Mouse (Mus musculus): ENCODE data around the gene Med27. TPM values are rescaled to one million over a fixed set of nuclear protein-coding genes. Genes with fewer than 3 reads are reported as not detected.

The Med27 gene
- total RNA-seq, 2 experiments from 2014 or later, result 35.8 to 39.6 TPM

- DNase-seq (ENCODE audit: low spot score in 2 of 2), result no peak
Measured at GRCm38 (mm10) chr2:29391086-29391485, 44.5 kb downstream of the Med27 start.

DNA sequence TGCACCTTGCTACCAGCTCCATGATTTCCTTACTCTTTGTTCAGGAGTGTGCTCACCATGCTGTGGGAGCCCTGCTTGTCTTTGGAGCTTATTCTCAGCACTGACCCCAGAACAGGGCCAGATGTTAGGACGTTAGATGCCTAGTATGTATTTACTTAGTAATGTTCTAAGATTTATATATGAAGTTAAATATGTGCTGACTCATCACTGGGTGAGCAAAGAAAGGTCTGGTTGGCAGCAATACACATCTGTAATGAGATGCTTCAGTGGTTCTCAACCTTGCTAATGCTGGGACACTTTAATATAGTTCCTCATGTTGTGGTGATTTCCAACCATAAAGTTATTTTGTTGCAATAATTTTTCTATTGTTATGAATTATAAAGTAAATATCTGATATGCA is 45.4 kb downstream of the Med27 start:
- DNase-seq (ENCODE audit: low spot score in 2 of 2), result no peak

- peak; percentile 67 to 81 for DNase-seq (ENCODE audit: low spot score in 2 of 2)
Measured at GRCm38 (mm10) chr2:29400234-29400633, 53.6 kb downstream of the Med27 start.

- DNase-seq (ENCODE audit: low spot score in 2 of 2), result no peak
Measured at GRCm38 (mm10) chr2:29400812-29401211, 54.2 kb downstream of the Med27 start.

- no peak for DNase-seq (ENCODE audit: low spot score in 2 of 2)
Measured at GRCm38 (mm10) chr2:29401868-29402267, 55.2 kb downstream of the Med27 start.

DNA sequence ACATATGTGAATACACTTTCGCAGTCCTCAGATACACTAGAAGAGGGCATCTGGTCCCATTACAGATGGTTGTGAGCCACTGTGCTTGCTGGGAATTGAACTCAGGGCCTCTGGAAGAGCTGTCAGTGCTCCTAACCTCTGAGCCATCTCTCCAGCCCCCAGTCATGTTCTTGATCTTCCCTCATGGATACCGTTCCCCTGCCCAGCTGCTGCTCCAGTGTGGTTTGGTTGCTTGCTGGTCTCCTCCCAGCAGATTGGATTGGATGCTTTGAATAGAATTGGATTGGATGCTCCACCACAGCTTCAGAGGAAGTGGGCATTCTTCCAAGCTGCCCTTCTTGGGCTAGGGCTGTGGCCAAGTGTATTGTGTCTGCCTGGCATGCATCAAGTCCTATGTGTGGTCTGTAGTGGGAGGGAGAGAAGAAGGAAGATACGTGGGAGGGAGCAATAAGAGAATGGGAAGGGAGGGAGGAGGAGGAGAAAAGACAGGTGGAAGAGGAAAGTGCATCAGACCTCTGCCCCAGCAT is 56.0 kb downstream of the Med27 start:
- no peak for DNase-seq (ENCODE audit: low spot score in 2 of 2)

DNA sequence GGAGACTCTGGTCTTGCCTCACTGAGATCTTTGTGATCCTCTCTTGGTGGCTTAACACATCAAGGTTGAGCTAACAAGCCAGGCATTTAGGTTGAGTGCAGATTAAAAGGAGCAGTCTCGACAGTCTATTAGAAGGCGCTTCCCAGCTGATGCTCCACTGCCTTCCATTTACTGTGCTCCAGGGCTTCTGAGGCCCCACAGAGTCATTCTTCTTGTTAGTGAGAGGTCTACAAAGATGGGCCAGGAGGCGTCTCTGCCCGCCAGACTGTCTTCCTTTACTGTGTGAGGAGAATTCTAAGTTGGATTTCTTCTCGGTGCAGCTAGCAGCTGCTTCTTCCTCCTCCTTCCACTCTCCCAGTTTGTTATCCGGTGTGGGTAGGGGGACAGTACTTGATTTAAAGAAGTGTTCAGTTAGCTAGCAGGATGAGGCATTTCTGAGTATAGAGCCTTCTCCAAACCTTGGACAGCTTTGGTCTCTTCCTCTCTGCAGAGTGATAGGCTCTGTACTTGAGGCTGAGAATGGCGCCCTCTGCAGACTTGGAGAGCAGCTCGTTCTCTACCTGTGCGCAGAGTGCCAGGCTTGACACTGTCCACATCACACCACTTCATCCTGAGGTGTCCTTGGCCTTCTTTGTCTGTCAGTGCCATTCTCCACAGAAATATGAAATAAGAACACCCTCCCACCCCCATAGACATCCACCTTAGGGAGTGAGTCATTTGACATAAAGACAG is 57.3 kb downstream of the Med27 start:
- DNase-seq (ENCODE audit: low spot score in 2 of 2), result no peak

DNA sequence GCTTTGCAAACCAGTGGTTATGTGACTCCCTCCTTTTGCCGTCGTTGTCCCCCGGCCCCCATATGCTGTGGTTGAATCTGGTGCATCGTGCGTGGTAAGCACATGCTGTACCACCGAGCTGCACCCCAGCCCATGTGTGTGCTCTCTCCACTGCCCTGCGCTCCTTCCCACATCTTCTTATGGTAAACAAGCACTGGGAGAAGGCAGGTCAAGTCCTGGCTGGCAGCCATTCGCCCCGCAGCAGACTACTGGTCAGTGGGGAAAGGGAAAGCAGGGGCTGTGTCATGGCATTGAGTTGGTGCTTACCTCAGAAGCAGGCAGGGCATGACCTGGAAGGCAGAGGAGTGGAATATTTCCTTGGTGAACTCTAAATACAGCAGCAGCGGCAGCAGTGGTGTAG is 58.3 kb downstream of the Med27 start:
- no peak for DNase-seq (ENCODE audit: low spot score in 2 of 2)

DNA sequence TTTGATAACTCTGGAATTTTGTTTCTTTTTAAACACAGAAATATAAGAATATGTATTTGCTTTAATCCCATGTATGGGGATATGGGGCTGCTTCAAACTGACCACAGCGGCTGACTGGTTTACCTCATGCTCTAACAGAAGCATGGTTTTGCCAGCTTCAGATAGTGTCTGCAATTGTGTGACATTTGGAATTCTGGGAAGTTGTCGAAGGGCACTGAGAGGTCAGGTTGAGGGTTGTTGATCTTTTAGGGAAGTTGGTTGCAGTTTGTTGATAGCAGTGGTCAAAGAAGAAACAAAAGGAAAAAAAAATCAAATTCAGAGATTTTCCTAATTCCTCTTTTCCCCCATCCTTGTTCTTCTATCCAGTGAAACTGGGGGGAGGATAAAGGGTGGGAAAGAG is 59.2 kb downstream of the Med27 start:
- DNase-seq (ENCODE audit: low spot score in 2 of 2), result no peak

DNA sequence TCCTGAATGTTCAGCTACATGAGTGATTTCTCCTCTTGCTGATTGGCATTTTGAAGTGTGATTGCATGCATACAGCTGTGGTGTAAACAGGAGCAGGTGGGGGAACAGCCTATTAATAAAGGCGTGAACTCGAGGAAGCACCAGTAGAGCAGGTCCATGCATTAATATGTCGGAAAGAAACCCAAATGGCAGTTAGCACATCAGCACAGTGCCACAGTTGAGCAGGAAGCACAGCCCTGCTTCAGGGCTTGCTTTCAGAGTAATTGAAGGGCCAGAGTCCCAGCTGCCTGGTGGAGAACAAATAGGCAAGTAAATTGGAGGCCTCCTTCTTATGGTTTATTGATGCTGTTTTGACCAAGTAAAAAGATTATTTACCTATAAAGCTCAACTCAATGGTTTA is 60.7 kb downstream of the Med27 start:
- no peak for DNase-seq (ENCODE audit: low spot score in 2 of 2)

GRCm38 (mm10) chr2:29407764-29408163 is 61.1 kb downstream of the Med27 start:
- no peak for DNase-seq (ENCODE audit: low spot score in 2 of 2)

DNA sequence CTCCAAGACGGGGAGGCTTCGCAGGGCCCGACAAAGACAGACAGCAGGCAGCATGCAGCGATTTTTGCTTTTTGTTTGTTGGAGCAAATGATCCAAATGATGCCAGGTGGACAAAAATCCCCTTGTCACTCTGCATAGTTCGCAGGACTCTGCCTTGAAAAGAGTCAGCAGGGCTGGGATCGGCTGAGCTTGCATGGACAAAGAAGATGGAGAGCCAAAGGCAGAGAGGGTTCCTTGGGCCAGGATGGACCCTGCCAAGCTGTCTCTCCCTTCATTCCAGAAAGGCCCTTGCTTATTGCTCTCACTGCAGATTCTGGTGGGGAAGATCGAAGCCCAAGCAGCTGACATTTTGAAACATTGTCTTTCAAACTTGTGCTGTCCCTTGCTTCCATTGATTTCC is 64.3 kb downstream of the Med27 start:
- DNase-seq (ENCODE audit: low spot score in 2 of 2), result no peak

GRCm38 (mm10) chr2:29412458-29412857 is 65.8 kb downstream of the Med27 start:
- DNase-seq (ENCODE audit: low spot score in 2 of 2), result no peak

DNA sequence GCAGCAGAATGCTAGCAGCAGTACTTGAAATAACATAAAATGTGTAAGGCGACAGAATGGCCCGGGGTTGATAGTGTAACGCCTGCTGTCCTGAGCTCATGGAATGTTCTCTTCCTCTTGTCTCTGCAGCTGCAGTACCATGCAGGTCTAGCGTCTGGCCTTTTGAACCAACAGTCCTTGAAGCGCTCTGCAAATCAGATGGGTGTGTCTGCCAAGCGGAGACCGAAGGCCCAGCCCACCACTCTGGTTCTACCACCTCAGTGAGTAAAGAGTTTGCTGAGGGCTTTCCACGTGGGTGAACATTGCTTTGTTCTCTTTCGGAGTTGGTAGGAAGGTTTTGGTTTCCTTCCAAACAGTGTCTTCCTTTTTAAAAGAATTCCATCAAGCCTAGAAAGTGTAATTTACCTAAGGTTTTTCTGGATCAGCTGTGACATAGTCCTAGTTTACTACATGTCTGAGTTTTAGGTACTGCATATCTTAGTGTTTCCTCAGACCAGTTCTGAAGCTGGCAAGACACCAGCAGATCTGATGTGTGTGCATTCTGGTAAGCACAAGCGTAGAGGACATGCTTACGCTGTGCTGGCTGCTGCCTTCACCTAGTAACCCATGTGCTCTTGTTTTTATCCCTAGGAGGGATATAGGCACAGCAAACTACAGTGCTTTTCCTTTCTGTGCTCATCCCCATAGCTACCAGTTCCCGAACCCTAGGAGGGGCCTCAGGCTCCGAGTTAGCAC is 66.8 kb downstream of the Med27 start:
- DNase-seq (ENCODE audit: low spot score in 2 of 2), result no peak

- DNase-seq (ENCODE audit: low spot score in 2 of 2), result no peak
Measured at GRCm38 (mm10) chr2:29414852-29415473, 68.3 kb downstream of the Med27 start.

- DNase-seq (ENCODE audit: low spot score in 2 of 2), result no peak
Measured at GRCm38 (mm10) chr2:29418498-29418897, 71.9 kb downstream of the Med27 start.

DNA sequence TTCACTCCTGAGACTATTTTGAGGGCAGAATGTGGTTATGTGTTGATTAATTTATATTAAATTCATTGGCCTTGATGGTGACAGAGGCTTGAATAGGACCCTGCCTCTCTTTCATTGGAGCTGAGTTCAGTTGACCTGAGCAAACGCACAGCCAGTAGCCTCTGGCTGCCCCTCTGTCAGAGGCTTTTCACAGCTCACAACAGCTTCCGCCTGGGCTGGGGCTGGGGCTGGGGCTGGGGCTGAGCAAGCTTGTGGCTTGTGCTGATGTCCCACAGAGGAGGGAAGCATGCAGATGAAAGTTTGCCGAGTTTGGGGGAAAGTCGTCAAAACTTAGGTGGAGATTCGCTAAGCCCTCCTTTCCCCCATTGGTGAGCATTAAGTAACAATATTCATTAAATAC is 72.8 kb downstream of the Med27 start:
- DNase-seq (ENCODE audit: low spot score in 2 of 2), result no peak

DNA sequence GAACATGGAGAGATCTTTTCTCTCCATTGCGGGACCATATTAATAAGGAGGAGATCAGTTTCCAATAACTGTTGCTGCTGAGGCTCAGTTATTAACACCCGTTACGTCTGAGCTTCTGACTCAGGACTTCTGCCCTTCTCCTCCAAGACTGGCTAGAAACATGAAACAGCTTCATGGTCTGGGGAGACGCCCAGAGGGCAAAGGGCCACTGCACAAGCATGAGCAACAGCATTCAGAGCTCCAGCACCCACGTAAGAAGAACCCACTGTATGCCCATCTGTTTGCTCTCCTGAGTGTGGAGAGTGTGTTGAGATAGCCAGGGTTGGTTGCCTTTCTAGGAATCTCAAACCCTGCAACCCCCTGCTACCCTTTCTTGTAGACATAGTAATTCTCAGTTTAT is 73.3 kb downstream of the Med27 start:
- DNase-seq (ENCODE audit: low spot score in 2 of 2), result no peak

DNA sequence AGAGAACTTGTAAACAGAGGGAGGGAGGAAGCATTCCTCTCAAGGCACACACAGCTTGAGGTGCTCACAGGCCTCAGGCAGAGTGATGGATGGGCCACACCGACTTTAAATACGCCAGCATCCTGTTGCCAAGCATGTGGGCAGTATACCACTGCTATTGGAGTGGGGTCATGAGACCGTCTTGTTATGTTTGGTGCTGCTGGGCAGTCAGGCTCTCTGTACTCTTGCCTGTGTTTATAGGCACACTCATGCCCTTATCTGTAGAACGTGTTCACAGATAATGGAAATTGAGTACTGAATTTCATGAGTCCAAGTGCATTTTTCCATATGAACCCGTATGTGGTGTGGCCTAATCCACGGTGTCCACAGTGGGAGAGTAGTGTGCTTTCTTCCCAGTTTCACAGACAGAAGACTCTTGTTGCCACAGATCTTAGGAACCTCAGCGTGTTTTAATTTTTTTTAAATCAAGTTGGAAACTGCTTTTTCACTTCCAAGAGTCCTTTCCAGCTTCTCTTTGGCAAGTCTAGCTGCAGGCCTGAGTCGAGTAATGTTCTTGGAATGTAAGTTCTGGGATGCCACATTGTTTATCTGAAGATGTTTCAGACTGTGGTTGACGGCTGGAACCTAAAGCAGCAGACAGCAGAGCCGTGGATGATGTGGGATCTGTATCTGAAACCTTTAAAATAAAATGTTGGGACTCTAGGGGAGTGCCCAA is 75.7 kb downstream of the Med27 start:
- no peak for DNase-seq (ENCODE audit: low spot score in 2 of 2)

DNA sequence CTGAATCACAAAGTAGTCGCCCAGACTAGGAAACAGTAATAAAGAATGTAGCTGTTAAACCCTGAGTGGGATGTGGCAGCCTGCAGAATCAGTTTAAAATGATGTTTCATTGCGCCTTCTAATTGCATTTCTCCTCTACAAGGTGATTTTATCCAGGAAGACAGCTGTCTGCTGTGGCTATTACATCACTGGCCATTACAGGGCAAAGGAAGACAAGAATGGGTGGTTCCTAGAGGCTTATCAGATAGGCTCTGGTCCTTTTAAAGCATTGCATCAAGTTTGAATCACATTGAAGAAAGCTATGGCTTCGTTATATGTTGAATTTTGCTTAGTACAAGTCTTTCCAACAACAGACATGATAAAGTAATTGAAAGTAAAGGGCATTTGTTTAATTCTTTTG is 76.4 kb downstream of the Med27 start:
- no peak for DNase-seq (ENCODE audit: low spot score in 2 of 2)

DNA sequence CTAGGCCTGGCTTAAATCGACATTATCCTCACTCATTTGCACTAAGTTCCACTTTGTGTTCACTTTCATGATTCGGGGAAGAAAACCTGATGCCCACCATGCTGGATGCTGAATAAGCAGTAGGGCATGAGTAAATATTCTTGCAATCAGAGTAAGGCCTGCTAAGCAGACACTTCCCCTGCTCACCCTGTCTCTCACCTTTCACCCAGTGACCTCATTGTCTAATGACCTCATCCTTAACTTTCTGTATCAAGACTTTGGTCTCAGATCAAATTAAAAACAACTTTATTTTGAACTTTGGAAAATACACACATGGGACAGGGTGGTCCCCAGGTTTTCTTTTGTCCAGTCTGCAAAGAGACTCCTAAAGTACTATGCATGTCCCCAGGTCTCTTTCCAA is 78.8 kb downstream of the Med27 start:
- DNase-seq (ENCODE audit: low spot score in 2 of 2), result no peak

GRCm38 (mm10) chr2:29426684-29427083 is 80.1 kb downstream of the Med27 start:
- no peak for DNase-seq (ENCODE audit: low spot score in 2 of 2)

Data from left cerebral cortex, adult 18-20 months (tissue).